Mouse (Mus musculus): Measurements from ENCODE around the gene Rnase9.

DNA sequence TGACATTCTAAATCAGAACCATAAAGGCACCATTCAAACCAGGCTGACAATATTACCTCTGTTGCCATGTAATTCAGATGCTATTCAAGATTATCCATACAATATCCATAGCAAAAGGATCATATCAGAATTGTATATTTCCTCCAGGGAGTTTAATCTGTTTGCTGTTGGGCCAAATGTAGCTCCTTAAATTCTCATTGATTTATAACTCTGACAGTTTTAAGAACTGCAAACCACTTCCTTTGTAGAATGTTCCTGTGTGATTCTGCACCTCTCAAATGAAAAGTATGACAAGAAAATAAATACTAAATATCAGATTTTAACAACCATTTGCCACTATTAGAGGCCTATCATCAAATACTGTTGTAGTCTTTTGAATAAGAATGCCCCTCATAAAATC is 25.9 kb downstream of the Rnase9 start:
- TF ChIP-seq EP300 (IDR thresholded peaks at IDR 0.05; ENCODE audit: low read depth) (no peak), CTCF (IDR thresholded peaks at IDR 0.05; ENCODE audit: low read depth) (no peak)

Measured in liver, postnatal 0 days (tissue).